Mouse (Mus musculus) duodenum, adult 2 months (tissue): Measurements from ENCODE around the gene Mvb12a. TPM values are rescaled to one million over a fixed set of nuclear protein-coding genes. Genes with fewer than 3 reads are reported as not detected.

ENCODE experiments used
- polyA plus RNA-seq: library from polyadenylated mRNA; depleted of rRNA; stranded (reverse); fragments of >200 nt; gene quantifications from 2 replicates; pipeline ENCODE4 v1.2.3, GENCODE M21; 2012; ENCODE audit warnings: low replicate concordance; rRNA removed

Gene Mvb12a
- polyA plus RNA-seq: 159 and 312 TPM in 2 replicates

GRCm38 (mm10) chr8:71542632-71543343 lies at the start of gene Mvb12a:
Gene Mvb12a (plus strand): TSS chr8:71542922.

GRCm38 (mm10) chr8:71511644-71512043 lies 31.1 kb upstream of the Mvb12a start, which contains the start of gene Plvap:
Gene Plvap (minus strand): TSS chr8:71511752.

GRCm38 (mm10) chr8:71525226-71526050 lies 17.3 kb upstream of the Mvb12a start, which contains the start of gene Ccdc194:
Gene Ccdc194 (minus strand): TSS chr8:71525711.

GRCm38 (mm10) chr8:71537028-71537867 lies 5.5 kb upstream of the Mvb12a start, which contains the start of gene Bst2:
Gene Bst2 (minus strand): TSS chr8:71537456.

GRCm38 (mm10) chr8:71558071-71558957 lies 15.6 kb downstream of the Mvb12a start, which contains the start of gene Tmem221:
Gene Tmem221 (minus strand): TSS chr8:71558871.

GRCm38 (mm10) chr8:71566501-71566900 lies 23.8 kb downstream of the Mvb12a start, which contains the start of gene Nxnl1:
Gene Nxnl1 (minus strand): TSS chr8:71566601.

GRCm38 (mm10) chr8:71568387-71568937 lies 25.7 kb downstream of the Mvb12a start, which contains the start of gene Slc27a1:
Gene Slc27a1 (plus strand): TSS chr8:71568882.

GRCm38 (mm10) chr8:71591471-71592373 lies 49.0 kb downstream of the Mvb12a start, which contains the start of gene Pgls:
Gene Pgls (plus strand): TSS chr8:71592176.

GRCm38 (mm10) chr8:71597451-71597850 lies 54.7 kb downstream of the Mvb12a start, which contains the start of gene Fam129c:
Gene Fam129c (plus strand): TSS chr8:71597648.

Other genes with a start within 250 kb of the Mvb12a start
- gene Use1, start 176.1 kb upstream of the Mvb12a start, polyA plus RNA-seq: 51.2 and 55.3 TPM in 2 replicates
- 25.0 and 66.9 TPM in 2 replicates for gene Ocel1, start 171.6 kb upstream of the Mvb12a start, polyA plus RNA-seq
- gene Nr2f6, start 161.0 kb upstream of the Mvb12a start, polyA plus RNA-seq: 313 and 643 TPM in 2 replicates
- gene Ushbp1, start 147.1 kb upstream of the Mvb12a start, polyA plus RNA-seq: 9.5 TPM in 2 replicates
- 102 and 106 TPM in 2 replicates for gene Babam1, start 146.1 kb upstream of the Mvb12a start, polyA plus RNA-seq
- gene Ankle1, start 136.9 kb upstream of the Mvb12a start, polyA plus RNA-seq: 12.8 and 20.1 TPM in 2 replicates
- 17.3 and 22.0 TPM in 2 replicates for gene Abhd8, start 79.3 kb upstream of the Mvb12a start, polyA plus RNA-seq
- 268 and 285 TPM in 2 replicates for gene Mrpl34, start 78.0 kb upstream of the Mvb12a start, polyA plus RNA-seq
- gene Dda1, start 73.7 kb upstream of the Mvb12a start, polyA plus RNA-seq: 83.6 and 99.3 TPM in 2 replicates
- 19.4 and 25.4 TPM in 2 replicates for gene Ano8, start 57.0 kb upstream of the Mvb12a start, polyA plus RNA-seq
- gene Gtpbp3, start 54.8 kb upstream of the Mvb12a start, polyA plus RNA-seq: 29.5 and 30.2 TPM in 2 replicates
- gene Plvap, start 31.2 kb upstream of the Mvb12a start, polyA plus RNA-seq: 270 and 394 TPM in 2 replicates
- not detected in 2 replicates for gene Ccdc194, start 17.2 kb upstream of the Mvb12a start, polyA plus RNA-seq
- 119 and 255 TPM in 2 replicates for gene Bst2, start 5.5 kb upstream of the Mvb12a start, polyA plus RNA-seq
- gene Tmem221, start 15.9 kb downstream of the Mvb12a start, polyA plus RNA-seq: 0.50 and 1.4 TPM in 2 replicates
- gene Nxnl1, start 23.7 kb downstream of the Mvb12a start, polyA plus RNA-seq: not detected in 2 replicates
- 28.3 and 40.4 TPM in 2 replicates for gene Slc27a1, start 26.0 kb downstream of the Mvb12a start, polyA plus RNA-seq
- gene Pgls, start 49.3 kb downstream of the Mvb12a start, polyA plus RNA-seq: 210 and 420 TPM in 2 replicates
- 1.6 and 3.1 TPM in 2 replicates for gene Fam129c, start 54.7 kb downstream of the Mvb12a start, polyA plus RNA-seq
- gene Colgalt1, start 68.1 kb downstream of the Mvb12a start, polyA plus RNA-seq: 59.6 and 62.5 TPM in 2 replicates
- gene Unc13a, start 128.8 kb downstream of the Mvb12a start, polyA plus RNA-seq: 0.39 and 1.9 TPM in 2 replicates
- 14.8 and 17.5 TPM in 2 replicates for gene Jak3, start 133.4 kb downstream of the Mvb12a start, polyA plus RNA-seq
- 24.2 and 26.5 TPM in 2 replicates for gene Insl3, start 146.3 kb downstream of the Mvb12a start, polyA plus RNA-seq
- gene B3gnt3, start 158.9 kb downstream of the Mvb12a start, polyA plus RNA-seq: 227 and 269 TPM in 2 replicates
- gene Fcho1, start 182.8 kb downstream of the Mvb12a start, polyA plus RNA-seq: 19.4 and 23.2 TPM in 2 replicates